Mouse (Mus musculus) retina, postnatal 7 days (tissue): ENCODE results near the gene Ptges2.
A peak's percentile ranks its signal among the peaks of the same experiment; 100 is the strongest.
"Not testable (repeated sequence)": the region's sequence is repeated elsewhere in the genome, so short reads cannot be mapped to it uniquely, and the experiment has no call there.

Source experiments
- DNase-seq: peaks from one replicate; pipeline ENCODE4 v3.0.0-alpha.2; 2012; ENCODE audit warnings: low read depth, low spot score

Gene Ptges2

DNA sequence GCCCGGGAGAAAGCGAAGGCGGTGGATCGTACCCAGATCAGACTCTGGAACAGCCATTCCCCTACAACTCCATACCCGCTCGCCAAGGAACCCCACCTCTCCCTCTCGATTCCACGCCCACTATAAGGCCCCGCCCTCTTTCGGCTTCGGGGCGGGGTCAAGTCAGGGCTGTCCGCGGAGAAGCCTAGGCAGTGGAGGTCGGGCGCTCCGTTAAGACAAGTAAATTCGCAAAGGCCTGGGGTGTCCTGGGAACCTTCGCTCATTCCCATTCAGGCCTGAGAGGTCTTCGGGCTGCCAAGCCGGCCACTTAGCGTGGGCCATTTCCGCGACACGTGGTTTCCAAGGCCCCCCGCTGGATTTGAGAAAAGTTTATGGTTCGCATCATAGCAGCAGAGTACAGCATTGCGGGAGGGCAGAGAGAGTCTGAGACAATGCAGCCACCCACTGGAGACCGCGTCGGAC lies at the start of gene Ptges2:
Gene Ptges2, plus strand, starts transcription at position 413 of the 462 bp plus-strand sequence.
- DNase-seq, result peak; percentile 85

DNA sequence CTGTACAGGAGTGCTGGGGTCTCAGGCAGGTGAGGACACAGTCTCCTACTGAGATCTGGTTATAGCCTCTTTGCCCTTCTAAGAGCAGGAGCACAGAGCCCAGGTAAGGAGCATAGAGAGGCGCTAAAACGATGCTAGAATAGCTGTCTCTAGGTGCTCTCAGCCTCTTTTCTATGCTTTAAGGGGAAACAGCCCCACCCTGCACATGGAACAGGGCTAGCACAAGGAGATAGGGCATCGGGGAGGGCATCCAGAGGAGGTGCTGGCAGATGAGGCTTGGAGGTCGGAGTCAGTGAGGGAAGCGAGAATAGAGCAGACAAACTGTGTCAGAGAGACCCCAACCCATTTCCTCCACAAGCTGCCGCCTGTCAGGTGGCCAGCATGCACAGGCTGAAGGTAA lies 48.7 kb upstream of the Ptges2 start:
- no peak for DNase-seq

DNA sequence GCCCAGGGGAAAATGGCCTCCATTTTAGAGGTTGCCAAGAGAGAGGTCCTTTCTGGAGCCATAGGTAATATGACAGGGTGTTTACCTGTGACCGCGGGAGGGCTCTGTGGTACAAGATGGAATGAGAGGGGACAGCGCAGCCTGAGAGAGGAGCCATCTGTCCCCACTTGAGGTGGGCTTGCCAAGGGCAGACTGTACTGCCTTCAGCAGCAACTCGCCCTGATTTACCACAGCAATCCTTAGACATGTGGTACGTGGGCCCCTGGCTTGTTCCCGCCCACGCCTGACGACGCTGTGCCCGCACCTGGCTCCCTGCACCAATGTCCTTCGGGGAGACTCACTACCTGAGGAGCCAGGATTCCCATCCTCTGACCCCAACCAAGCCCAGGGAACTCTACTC lies 47.4 kb upstream of the Ptges2 start:
- DNase-seq, result no peak

DNA sequence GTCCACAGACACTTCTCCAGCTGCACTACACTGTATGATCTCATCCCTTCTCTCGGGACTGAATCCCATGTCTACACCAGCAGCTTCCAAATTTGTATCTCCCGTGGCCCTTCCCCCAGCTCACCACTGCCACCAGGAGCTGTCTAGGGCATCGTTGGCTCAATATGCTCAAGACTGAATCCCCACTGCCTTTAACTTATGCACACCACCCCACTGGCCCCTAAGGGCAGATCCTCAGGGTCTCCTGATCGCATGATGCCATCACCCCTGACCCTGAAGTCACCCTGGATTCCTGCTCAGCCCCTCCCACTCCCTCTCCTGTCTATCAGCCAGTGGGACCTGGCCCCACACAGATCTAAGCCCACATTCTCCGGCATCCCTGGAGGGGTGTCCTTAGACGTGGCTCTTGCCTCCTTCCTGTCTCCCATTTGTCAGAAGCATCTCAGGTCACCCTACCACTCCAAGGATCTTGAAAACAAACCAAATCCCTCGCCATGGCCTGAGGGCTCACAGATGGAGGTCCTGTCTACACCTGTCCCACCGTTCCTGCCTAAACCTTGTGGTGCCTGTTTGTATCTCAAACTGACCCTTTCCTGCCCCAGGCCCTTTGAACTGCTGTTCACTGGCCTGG lies 46.0 kb upstream of the Ptges2 start:
- no peak for DNase-seq

DNA sequence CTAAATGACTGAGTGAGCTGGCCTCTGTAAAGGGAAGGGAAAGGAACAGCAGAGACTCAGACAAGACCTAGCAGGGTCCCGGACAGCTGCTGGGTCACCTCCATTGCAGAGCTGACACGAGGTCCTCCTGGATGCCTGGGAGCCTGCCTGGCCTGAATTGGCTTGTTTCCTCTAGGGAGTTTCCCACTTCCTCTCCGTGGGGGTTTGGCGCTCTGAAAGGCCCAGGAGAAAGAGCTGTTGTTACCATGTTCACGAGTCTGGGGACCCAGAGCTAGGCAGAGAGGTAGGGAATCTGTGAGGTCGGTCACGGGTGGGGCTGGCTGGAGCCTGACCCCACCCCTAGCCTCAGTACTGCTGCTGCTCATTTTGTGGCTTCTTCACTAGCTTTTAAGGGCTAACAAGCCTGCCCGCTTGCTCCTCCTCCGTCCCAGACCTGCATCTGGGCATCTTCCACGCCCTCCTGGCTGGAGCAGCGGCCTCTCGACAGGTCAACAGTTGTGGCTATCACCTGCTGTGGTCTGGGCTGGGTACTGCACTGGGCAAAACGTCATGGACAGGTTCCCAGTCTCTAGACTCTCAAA lies 45.1 kb upstream of the Ptges2 start:
- no peak for DNase-seq

DNA sequence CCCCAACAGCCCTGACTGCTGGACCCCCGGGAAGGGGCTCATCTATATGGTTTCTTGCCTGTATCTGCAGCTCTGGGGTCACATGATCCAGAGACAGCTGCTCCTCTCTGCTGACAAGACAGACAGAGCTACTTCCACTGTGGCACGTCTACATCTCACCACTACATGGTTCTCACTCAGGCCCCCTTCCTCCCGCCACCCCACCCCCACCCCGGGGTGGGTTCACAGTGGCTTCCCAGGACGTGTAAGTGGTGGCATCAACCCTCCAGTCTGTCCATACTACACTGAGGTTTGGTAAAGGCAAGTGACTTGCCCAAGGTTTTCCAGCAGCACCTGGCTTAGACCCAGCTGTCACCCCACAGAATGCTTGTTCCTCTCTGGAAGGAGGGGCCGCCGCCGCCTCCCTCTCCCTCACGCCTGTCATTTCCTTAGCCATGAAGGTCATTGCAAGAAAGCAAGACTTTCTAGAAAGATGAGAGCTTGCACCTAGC lies 44.2 kb upstream of the Ptges2 start:
- no peak for DNase-seq

DNA sequence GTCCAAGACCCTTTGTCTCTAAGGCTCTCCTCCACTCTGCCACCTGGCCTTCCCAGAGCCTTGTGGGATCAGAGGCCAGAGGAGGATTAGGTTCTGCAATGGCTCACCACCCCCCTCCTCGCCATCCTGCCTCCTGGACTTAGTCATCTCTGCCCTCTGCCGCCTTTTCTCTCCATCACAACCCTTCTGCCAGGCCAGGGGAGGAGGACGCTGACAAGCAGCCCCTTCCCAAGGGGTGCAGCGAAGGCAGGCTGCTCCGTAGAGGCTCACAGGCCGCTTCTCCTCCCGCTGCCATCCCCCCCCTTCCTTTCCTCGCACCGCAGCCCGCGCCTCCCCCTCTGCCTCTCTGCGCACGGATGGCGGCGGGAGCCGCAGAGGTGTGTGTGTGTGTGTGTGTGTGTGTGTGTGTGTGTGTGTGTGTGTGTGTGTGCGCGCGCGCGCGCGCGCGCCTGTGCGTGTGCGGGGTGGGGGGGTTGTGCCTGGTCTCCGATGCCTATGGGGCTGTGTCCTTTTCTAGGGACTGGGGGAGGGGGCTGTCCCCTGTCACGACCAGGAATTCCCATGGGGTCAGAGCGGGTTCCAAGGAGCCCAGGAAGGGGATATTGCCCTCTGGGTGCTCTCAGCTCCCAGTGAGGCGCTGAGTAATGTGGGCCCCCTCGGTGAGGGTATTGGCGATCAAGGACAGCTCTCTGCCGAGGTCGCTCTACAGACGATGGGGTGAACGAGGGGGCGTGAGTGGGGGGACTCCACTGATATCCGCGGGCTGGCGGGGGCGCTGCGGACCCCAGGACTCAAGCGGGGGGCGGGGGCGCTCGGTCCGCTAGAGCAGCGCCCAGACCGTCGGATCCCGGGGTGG lies 43.3 kb upstream of the Ptges2 start, which contains the start of gene Ciz1:
Gene Ciz1, plus strand, starts transcription at position 177 of the 856 bp plus-strand sequence.
- DNase-seq, result peak; percentile 50

DNA sequence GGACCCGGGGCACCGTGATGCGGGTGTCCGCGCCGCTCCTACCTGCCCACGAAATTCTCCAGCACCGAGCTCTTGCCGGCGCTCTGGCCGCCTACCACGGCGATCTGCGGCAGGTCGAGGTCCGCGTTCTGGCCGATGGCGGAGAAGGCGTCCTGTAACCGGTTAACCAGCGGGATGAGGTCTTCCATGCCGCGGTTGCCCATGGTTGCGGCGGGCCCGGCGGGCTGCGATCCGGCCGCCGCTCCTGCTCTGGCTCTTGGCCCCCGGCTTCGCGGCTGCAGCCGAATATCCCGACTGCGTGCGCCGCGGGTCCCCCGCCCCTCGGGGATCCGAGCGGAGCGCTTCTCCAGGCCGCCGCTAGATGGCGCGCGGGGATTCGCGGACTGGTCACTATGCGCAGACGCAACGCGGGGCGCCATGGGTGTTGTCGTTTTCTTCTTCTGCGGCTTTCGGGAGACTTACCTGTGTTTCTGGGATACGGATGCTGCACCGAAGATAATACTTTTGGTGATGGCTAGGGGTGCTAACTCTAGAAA lies 42.6 kb upstream of the Ptges2 start, which contains the start of gene Dnm1:
Gene Dnm1, minus strand, starts transcription at position 332 of the 536 bp plus-strand sequence.
- DNase-seq, result peak; percentile 86

DNA sequence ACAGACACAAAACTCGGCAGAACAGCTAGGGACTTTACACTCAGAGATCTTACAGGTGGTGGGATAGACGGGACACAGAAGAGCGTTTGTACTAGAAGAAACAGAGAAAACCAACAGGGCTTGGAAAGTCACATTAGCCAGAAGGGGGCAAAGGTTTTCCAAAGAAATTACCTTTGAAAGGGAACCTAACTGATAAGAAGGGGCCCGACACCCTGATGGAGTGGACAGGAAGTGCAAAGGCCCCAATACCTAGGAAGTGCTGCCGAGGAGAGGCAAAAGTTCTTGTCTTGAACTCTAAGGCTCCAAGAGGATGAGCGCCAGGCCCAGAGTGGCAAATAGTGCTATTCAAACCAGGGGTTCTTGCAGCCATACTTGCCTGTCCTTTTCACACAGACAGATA lies 41.9 kb upstream of the Ptges2 start:
- no peak for DNase-seq

DNA sequence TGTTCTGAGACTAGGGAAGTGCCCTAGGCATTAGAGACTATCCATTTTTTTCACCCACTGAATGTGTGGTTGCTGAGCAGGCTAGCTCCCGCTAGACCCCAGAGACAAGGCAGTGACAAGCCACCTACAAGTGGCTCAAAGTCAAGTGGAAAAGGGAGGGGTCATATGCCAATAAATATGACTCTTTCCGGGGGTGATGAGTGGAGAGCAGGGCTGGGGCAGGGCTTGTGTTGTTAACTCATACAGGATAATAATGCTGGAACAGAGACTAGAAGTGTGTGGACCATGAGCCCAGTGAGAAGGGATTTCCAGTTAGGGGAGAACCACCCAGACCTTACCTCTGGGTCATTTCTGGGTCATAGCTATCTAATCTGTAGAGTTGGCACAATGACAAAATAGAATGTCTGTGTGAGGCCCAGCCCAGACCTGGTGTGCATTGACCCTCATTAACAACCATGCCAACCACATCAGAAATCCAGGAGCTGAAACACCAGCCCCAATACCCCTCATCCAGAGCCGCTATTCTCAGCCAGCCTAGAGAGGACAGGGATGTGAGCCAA lies 41.3 kb upstream of the Ptges2 start:
- no peak for DNase-seq

DNA sequence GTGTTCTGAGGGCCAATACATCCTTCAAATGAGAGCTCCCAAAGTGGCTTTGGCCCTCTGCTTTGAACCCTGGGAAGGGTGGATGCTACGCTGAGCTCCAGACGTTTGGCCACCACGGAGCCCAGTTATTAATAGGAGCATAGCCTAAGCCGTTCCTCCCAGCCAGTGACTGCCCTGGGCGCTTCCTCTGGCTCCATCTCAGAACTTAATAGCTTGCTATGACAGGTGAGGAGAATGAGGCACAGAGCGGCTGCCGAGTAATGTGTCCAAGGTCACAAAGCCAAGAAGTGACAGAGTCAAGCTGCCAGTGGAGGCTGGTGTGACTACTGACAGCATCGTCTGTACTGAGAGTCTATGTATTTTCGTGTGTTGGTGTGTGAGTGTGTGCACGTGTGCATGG lies 39.5 kb upstream of the Ptges2 start:
- DNase-seq, result no peak

DNA sequence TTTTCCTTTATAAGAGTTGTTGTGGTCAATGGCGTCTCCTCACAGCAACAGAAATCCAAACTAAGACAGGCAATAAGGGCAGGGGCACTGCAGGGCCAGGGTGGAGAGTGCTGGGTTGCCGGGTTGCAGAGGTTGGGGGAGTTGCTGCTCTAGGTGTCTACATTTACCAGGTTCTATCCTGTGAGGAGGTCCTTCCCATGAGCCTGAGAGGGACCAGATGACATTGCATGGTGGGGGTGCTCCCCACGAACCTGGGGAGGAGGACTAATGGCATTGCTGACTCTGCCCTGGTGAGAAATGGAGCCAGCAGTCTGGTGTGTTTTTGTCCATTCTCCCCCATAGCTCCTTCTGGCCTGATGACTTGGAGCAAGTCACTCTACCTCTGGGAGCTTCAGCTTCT lies 38.0 kb upstream of the Ptges2 start:
- no peak for DNase-seq

DNA sequence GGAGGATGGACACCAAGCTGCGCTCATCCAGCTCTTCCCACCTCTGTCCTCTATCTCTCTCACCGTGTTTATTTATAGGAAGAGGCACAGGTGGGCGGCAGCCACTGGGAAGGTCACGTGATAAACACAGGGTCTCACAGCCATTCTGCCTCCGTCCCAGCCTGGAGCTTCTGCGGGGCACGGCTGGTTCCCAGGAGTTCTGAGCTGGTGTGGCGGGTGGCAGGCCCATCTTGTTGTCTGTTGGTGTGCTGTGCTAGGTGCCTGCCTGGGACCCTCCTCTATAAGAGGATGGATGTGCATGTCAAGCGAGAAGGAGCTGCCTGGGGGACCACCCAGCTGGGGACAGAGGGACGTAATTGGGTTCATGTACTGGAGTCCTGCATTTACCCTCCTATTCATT lies 37.3 kb upstream of the Ptges2 start:
- no peak for DNase-seq

DNA sequence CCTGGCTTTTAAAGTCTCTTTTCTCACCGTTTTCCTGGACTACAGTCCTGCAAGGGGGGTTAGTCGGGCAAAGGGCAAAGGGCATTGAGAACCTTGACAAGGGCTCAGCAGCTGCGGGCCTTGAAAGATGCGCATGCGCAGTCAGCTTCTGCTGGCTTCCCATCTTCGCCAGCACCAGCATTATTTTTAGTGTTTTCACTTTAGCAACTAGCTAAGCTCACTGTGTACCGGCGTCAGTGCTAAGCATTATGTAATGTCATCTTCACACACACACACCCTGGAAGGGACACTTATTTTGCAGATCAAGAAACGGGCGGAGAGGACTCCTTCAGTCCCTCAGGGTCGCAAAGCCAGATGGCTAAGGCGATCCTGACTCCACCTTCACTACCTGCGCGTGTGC lies 35.0 kb upstream of the Ptges2 start:
- peak; percentile 43 for DNase-seq

DNA sequence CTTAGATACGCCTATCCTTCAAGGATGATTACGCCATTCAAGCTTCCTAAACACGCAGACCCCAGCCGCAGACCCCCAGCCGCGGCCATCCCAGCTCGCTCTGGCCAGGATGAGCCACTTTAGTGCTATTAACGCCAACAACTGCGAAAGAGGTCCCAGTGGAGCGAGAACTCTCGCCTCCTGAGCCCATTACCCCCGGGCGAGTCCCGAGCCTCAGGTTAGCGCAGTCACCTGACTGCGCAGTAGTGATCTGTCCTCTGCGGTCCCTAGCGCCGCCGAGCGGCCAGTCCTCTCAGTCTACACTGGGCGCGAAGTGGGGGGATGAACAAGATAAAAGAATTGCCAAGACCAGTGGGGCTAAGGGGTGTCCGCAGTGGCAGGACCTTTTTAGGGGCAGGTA lies 34.3 kb upstream of the Ptges2 start:
- peak; percentile 27 for DNase-seq

DNA sequence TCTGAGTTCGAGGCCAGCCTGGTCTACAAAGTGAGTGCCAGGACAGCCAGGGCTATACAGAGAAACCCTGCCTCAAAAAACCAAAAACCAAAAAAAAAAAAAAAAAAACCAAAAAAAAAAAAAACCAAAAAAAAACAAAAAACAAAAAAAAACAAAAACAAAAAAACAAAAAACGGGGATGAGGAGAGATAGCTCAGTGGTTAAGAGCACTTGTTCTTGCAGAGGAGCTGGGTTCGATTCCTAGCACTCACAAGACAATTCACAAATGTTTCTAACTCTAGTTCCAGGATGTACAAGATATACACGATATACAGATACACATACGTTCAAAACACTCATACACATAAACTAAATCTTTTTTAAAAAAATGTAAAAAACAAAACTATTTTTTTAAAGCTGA lies 33.4 kb upstream of the Ptges2 start:
- DNase-seq, result not testable (repeated sequence)

DNA sequence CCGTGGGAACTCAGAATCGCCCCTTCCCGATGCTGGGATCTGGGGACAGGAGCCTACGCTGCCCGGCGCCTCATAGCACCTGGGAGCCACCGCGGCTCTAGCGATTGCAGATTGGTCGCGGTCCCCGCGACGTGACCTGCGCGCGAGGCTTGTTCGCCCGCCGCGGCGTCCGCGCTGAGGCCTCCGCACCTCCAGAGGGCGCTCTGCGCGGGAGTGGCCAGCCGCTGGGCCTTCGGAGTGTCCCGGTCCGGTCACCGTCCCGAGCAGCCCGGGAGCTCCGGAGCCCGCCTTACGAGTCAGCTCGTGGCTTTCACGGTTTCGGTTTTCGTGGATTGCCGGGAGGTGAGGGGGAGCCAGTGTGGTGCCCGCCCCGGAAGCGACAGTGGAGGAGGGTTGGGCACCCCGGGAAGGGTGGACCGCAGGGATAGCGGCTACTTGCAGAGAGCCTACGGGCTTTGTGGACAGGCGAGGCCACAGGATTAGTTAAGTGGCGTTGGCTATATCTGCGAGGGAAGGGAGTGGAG lies 32.8 kb upstream of the Ptges2 start:
- peak; percentile 88 for DNase-seq

DNA sequence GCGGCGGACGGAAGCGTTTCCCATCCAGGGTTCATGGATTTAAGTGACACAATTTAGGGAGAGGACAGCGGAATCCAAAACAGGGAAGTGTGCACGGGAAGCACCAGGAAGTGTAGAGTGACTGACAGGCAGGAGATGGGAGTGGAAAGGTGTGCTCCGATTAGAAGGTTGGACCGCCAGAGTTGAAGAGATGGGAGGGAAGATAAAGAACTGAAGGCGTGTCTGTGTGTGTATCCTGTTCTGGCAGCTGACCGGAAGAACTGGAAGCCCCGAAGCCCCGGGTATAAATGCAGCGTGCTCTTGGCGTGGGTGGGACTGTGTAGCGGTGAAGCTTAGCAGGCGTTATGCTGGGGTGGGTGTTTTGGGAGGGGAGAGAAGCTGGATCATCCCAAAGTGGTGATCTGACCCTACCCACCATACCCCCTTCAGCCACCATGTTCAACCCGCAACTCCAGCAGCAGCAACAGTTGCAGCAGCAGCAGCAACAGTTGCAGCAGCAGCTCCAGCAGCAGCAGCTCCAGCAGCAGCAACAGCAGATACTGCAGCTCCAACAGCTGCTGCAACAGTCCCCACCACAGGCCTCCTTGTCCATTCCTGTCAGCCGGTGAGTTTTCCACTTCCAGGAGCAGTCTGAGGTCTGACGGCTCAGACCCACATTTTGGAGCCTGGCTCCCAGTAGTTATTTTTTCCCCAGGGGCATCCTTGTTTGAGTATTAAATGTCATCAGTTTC lies 32.2 kb upstream of the Ptges2 start:
- no peak for DNase-seq

DNA sequence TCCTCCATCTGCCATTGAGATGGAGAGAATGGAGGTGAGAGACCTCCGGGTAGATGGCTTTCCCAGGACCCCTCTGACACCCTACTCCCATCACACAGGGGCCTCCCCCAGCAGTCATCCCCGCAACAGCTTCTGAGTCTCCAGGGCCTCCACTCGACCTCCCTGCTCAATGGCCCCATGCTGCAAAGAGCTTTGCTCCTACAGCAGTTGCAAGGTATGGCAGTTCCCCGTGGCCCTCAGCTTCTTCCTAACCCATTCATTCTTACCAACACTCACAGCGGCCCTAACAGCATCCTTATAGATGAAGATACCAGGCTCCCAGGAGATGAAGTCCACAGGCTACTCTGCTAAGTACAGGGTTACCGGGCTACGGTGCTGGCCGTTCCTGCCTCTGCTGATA lies 31.6 kb upstream of the Ptges2 start:
- DNase-seq, result no peak

DNA sequence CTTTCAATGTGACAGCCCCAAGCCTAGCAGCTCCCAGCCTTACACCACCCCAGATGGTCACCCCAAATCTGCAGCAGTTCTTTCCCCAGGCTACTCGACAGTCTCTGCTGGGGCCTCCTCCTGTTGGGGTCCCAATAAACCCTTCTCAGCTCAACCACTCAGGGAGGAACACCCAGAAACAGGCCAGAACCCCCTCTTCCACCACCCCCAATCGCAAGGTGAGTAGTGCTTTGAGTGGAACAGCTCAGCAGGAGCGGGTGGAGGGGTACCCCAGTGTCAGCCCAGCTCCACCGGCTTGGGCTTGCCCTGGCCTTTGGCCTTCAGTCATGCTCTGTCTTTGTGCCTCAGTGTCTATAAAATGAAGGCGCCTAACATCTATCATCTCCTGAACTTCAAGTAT lies 28.4 kb upstream of the Ptges2 start:
- no peak for DNase-seq

DNA sequence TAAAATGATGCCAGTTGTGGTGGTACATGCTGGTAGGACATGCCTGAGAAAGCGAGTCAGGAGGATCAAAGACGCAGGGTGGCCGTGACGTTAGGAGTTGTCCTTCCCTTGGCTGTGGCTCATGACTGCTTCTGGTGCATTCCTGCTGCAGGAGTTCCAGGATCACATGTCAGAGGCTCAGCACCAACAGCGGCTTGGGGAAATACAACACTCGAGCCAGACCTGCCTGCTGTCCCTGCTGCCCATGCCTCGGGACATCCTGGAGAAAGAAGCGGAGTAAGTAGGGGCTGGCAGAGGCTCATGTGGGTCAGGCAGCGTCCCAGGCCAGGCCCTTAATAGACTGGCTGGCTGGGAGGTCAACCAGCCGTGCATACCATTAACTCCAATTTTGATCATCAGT lies 21.5 kb upstream of the Ptges2 start:
- DNase-seq, result no peak
